Mouse (Mus musculus): Measurements from ENCODE around the gene Kif21b. TPM values are rescaled to one million over a fixed set of nuclear protein-coding genes. Genes with fewer than 3 reads are reported as not detected.

The Kif21b gene
- 14.5 and 25.5 TPM in 2 replicates for polyA plus RNA-seq (2012; ENCODE audit: low replicate concordance)

GRCm38 (mm10) chr1:136130951-136131558, at the start of gene Kif21b:
TSS of gene Kif21b (plus strand) at chr1:136131389.

GRCm38 (mm10) chr1:136212803-136213202, 81.6 kb downstream of the Kif21b start, which contains the start of gene Mroh3:
TSS of gene Mroh3 (minus strand) at chr1:136212828.

Other genes with a start within 250 kb of the Kif21b start
- gene Pkp1, start 212.2 kb upstream of the Kif21b start, polyA plus RNA-seq (2012; ENCODE audit: low replicate concordance), result not detected in 2 replicates
- gene Igfn1, start 125.0 kb upstream of the Kif21b start, polyA plus RNA-seq (2012; ENCODE audit: low replicate concordance), result not detected in 2 replicates
- gene Tmem9, start 123.2 kb upstream of the Kif21b start, polyA plus RNA-seq (2012; ENCODE audit: low replicate concordance), result 39.0 and 46.4 TPM in 2 replicates
- gene Ascl5, start 80.6 kb upstream of the Kif21b start, polyA plus RNA-seq (2012; ENCODE audit: low replicate concordance), result 1.6 TPM in 1 of 2 replicates, not detected in the other
- gene Cacna1s, start 78.6 kb upstream of the Kif21b start, polyA plus RNA-seq (2012; ENCODE audit: low replicate concordance), result 1.9 and 7.0 TPM in 2 replicates
- gene Mroh3, start 81.4 kb downstream of the Kif21b start, polyA plus RNA-seq (2012; ENCODE audit: low replicate concordance), result not detected in 2 replicates
- gene Inava, start 102.9 kb downstream of the Kif21b start, polyA plus RNA-seq (2012; ENCODE audit: low replicate concordance), result 0.07 and 0.43 TPM in 2 replicates
- 1.3 and 2.1 TPM in 2 replicates for gene Gpr25, start 129.5 kb downstream of the Kif21b start, polyA plus RNA-seq (2012; ENCODE audit: low replicate concordance)
- 31.7 and 37.8 TPM in 2 replicates for gene Camsap2, start 214.7 kb downstream of the Kif21b start, polyA plus RNA-seq (2012; ENCODE audit: low replicate concordance)

Data from leukemia stem cell, adult 10-12 weeks (primary cell).